Mouse (Mus musculus) stomach, embryonic 16.5 days (tissue): ENCODE measurements at regions not wholly inside any gene's neighbourhood (a gene's known extent, or its start where the extent isn't known, plus 50 kb on each side); places are given as distances from the start of the nearest gene placed in this dataset.

ENCODE experiments used
- ATAC-seq: fragments of 200-750 bp; cut with Nextera tagmentation; 2 replicates; pipeline ENCODE4 v1.8.0; 2017; ENCODE audit warnings: moderate number of reproducible peaks, moderate TSS enrichment; ENCODE audit not compliant: insufficient read depth, low FRiP score
- H3K27ac ChIP-seq: fragments of 300-500 bp; sonication (generic); 2 replicates; pipeline ENCODE4 v1.5.1; 2014; ENCODE audit warnings: low read length
- H3K27me3 ChIP-seq: fragments of 300-500 bp; sonication (generic); 2 replicates; pipeline ENCODE4 v1.6.1; 2014; ENCODE audit warnings: low read length, control low read depth, mixed read lengths; ENCODE audit not compliant: control insufficient read depth, insufficient read depth
- H3K36me3 ChIP-seq: fragments of 300-500 bp; sonication (generic); 2 replicates; pipeline ENCODE4 v1.6.1; 2014; ENCODE audit warnings: low read length; ENCODE audit not compliant: control insufficient read depth, insufficient read depth
- H3K4me1 ChIP-seq: fragments of 300-500 bp; sonication (generic); 2 replicates; pipeline ENCODE4 v1.6.1; 2014; ENCODE audit warnings: low read length, control low read depth, mixed read lengths; ENCODE audit not compliant: control insufficient read depth, insufficient read depth
- H3K4me2 ChIP-seq: fragments of 300-500 bp; sonication (generic); 2 replicates; pipeline ENCODE4 v1.6.1; 2014; ENCODE audit warnings: low read depth, low read length, mixed read lengths
- H3K4me3 ChIP-seq: fragments of 300-500 bp; sonication (generic); replicated peaks from 2 replicates; pipeline ENCODE4 v1.5.1; 2014; ENCODE audit warnings: mild to moderate bottlenecking, low read length
- H3K9ac ChIP-seq: fragments of 300-500 bp; sonication (generic); 2 replicates; pipeline ENCODE4 v1.6.1; 2014; ENCODE audit warnings: low read length
- H3K9me3 ChIP-seq: fragments of 300-500 bp; sonication (generic); replicated peaks from 2 replicates; pipeline ENCODE4 v1.6.1; 2016; ENCODE audit warnings: low read length, control low read depth; ENCODE audit not compliant: control insufficient read depth
- WGBS: fragments of 180-500 bp; shearing (Covaris S2); extraction: QIAGEN DNeasy Blood & Tissue Kit; methylation state at CpG from one replicate; pipeline ENCODE4 v1.1.7; 2014; 5-methylcytosine and 5-hydroxymethylcytosine counted together

DNA sequence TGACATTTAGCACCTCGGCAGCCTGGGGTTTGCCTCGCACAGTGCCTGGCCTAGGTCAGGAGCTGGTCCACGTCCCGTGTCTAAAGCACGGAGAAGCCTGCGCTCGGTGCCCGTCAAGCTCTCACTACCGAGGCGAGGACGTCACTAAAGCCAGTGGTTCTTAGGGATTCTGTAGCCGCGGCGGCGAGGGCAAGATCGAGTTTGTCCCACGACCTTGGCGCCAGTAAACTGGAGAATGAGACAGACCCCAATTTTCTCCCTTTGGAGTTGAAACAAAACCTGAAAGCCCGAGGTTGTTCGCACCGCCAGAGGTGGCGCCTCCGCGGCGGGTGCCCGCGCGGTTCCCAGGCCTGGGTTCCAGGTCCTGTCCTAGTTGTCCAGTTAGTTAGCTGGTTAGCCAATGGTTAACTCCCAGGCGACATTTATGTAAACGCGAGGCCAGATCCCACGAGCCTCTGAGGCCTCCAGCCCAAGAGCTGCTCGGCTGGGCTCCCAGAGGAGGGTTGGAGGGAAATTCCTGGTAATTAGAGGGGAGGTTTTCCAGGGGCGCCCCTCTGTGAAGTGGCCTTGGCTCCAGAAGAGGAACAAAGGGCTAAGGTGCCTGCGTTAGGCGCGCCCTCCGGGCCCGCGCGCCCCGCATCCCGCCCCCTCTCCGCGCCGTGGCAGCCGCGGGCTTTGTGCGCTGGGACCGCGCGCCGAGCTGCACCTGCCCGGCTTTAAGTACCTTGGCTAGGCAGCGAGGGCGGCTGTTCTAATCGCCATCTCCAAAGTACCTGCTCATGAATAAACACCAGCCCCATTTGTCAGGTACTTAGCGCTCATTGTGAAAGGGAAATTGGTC, 74.0 kb downstream of the Rhcg start:
- under 1% methylated on average over 57 of the region's 58 CpGs for WGBS
- Histone ChIP-seq H3K27ac (no peak overlapping the region), H3K9ac (no peak overlapping the region), H3K4me2 (no peak overlapping the region), H3K4me1 (0 out of 2 replicates have a peak, but pooled peaks cover 6% of the 10 kb centered on the region), H3K4me3 (peak overlapping the region; percentile 10; the same call in 1 of the 2 replicates), H3K36me3 (no peaks in the 10 kb centered on the region), H3K9me3 (no peaks in the 10 kb centered on the region), H3K27me3 (peaks cover 94% of the 10 kb centered on the region)
- ATAC-seq, result no peak

DNA sequence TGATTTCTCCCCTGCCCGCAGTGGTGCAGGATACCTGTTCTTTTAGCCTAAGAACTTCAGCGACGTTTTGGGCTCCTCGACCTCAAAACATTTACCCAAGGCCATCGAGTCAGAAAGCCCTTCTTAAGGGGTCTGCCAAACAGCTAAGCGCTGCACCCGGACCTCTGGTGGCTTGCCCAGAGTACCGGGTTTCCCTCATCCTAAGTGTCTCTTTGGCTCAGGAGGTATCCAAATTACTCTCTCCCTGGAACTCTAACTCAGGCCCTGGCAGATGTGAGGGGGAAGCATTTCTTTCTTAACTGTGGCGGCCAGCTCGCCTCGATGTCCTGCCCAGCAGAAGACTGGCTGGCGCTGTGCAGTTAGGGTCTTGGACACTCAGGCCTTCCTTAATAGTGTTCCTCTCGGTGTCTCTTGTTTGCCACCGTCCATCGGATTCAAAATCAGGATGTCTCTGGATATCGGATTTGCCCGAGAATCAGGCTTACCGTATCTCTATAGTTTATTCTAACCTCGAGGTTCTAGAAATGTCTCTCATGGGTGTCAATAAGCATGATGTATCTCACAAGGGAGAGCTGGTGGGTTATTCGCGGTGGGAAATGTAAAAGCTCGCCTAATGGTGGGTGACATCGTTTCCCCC, 75.0 kb downstream of the Rhcg start:
- Histone ChIP-seq H3K36me3 (no peaks in the 10 kb centered on the region), H3K9me3 (no peaks in the 10 kb centered on the region), H3K4me3 (no peak overlapping the region), H3K9ac (no peak overlapping the region), H3K27ac (no peak overlapping the region), H3K4me2 (no peak overlapping the region), H3K27me3 (peaks cover 94% of the 10 kb centered on the region), H3K4me1 (0 out of 2 replicates have a peak, but pooled peaks cover 6% of the 10 kb centered on the region)
- WGBS, result 3% methylated on average over 23 of the region's 23 CpGs
- ATAC-seq, result no peak

DNA sequence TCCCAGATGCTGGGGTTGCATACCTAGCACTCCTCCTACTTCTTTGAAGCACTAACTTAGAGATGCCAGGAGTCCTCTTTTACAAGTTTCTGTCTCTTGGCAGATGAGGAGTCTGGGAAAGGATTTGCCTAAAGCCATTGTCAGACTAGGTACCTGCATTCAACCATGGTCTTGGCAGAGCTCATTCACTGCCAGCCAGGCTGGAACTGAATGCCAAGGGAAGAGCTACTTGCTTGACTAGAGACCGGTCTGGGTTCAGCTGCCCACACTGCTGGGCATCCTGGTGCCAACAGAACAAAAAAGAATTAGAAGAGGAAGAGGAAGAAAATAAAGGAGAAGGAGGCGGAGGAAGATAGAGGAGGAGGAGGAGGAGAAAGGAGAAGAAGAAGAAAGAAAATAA, 74.1 kb upstream of the Polg start:
- Histone ChIP-seq H3K9me3 (no peaks in the 10 kb centered on the region), H3K4me1 (peaks cover 18% of the 10 kb centered on the region), H3K36me3 (no peaks in the 10 kb centered on the region), H3K27ac (no peak overlapping the region), H3K9ac (no peak overlapping the region), H3K27me3 (peaks cover 94% of the 10 kb centered on the region), H3K4me2 (no peak overlapping the region), H3K4me3 (no peak overlapping the region)
- 23% methylated on average over 2 of the region's 2 CpGs for WGBS
- ATAC-seq, result no peak

DNA sequence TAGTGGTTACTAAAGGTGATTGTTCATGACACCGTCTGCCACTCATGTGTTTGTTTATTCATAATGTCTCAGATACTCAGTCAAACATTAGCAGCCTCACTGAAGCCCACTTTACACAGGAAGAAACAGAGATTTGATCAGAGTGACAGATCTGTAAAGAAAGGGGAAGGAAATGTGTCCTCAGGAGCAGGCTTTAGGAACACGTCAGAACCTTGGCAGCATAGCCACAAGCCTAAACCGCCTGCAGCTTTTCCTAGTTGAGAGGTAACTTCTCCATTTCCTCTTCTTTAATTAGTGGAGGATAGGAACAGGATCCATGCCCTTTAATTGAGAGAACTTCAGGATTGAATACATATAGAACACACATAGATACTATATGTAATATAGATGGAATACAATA, 73.3 kb upstream of the Polg start:
- WGBS, result 3% methylated on average over 3 of the region's 3 CpGs
- no peak for ATAC-seq
- no peak overlapping the region for H3K27ac ChIP-seq

DNA sequence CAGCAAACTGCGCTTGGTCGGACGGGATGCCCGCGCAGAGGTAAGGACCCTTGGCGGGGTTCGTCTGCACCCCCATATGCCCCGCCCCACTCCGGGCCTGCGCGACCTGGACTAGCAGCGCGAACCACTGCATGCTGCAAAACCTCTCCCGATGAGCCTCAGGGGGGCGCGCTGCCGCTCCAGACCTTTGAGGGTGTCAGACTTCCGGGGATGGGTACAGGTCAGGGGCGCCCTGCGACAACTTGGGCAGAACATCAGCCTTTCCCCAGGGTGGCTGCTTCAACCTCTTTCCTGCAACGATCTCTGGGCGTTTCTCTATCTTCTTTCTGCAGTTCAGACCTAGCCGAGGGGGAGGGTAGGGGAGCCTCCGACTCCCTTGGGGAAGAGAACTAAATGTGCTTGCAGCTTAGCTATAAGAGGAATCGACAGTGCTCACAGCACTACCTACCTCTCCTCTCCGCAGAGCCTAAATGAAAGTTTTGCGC, 70.0 kb upstream of the Polg start:
- Histone ChIP-seq H3K4me3 (peak overlapping the region; percentile 37), H3K27me3 (peaks cover 94% of the 10 kb centered on the region), H3K27ac (no peak overlapping the region), H3K4me1 (peaks cover 15% of the 10 kb centered on the region), H3K9ac (no peak overlapping the region), H3K9me3 (no peaks in the 10 kb centered on the region), H3K4me2 (peak overlapping the region; percentile 59), H3K36me3 (no peaks in the 10 kb centered on the region)
- peak; percentile 53; the same call in 1 of the 2 replicates for ATAC-seq
- WGBS, result 2% methylated on average over 27 of the region's 27 CpGs

More for the DNA sequence above, 73.3 kb upstream of the Polg start:
- no peaks in the 10 kb centered on the region for H3K36me3 ChIP-seq
- H3K4me2 ChIP-seq, result no peak overlapping the region
- no peak overlapping the region for H3K4me3 ChIP-seq
- H3K27me3 ChIP-seq, result peaks cover 94% of the 10 kb centered on the region
- no peaks in the 10 kb centered on the region for H3K9me3 ChIP-seq
- no peak overlapping the region for H3K9ac ChIP-seq
- H3K4me1 ChIP-seq, result peaks cover 18% of the 10 kb centered on the region

DNA sequence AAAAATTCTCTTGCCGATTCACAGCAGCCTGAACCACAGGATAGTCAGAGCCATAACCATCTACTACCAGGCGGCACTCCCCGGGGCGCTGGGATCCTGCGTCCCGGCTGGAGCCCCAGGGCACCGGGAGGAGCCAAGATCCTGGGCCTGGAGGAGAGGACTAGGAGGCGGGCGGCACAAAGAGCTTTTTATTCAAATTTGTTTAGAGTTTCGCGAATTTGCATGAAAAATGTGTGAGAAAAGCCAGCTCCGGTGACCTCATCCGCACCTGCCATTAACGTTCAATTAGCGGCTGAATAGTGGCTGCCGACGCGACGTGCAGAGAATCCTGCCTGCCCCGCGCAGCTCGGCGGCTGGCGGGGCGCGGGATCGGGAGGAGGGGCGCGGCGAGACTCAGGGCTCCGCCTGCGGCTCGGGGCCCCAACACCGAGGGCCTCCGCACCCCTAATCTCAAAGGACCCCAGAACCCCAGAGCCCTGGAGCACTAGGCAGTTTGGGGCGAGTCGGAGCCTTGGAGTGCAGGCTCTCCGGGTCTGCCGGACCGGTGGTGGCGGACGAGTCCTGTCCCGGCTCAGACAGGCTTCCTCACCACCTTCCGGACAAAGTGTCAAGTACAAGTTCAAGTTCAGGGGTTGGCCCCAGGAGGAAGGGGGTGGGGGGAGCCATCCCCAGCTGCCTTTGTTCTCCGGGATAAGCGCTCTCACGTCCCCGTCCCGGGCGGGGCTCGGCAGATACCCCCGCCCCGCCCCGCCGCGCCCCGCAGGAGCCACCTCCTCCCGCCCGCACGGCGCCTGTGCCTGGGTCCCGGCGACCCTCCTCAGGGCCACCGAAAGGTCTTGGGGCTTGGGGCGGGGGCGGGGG, 69.3 kb upstream of the Polg start:
- peak overlapping the region; percentile 59 for H3K4me2 ChIP-seq
- no peak overlapping the region; the same call in 1 of the 2 replicates for H3K9ac ChIP-seq
- no peak overlapping the region for H3K27ac ChIP-seq
- no peaks in the 10 kb centered on the region for H3K36me3 ChIP-seq
- peaks cover 98% of the 10 kb centered on the region for H3K27me3 ChIP-seq
- under 1% methylated on average over 66 of the region's 66 CpGs for WGBS
- peaks cover 15% of the 10 kb centered on the region for H3K4me1 ChIP-seq
- ATAC-seq, result peak; percentile 25; the same call in 1 of the 2 replicates
- no peaks in the 10 kb centered on the region for H3K9me3 ChIP-seq
- peak overlapping the region; percentile 37 for H3K4me3 ChIP-seq

DNA sequence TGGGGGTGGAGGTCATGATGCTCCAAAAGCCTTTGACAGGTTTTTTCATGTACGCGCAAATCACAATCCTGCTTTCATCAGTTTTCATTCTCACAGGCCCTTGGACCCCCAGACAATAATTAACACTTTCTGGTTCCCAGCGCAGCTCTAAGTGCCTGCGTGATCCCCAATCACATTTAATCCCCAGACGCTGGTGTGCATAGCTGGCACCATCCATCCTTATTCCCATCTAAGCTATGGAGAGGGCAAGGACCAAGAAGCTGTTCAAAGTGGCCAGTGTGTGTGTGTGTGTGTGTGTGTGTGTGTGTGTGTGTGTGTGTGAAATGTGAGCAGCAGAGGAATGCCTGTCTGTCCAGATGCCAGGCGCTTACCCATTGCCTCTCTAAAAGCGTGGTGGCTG, 68.7 kb upstream of the Polg start:
- no peak overlapping the region for H3K4me3 ChIP-seq
- no peak overlapping the region for H3K9ac ChIP-seq
- peaks cover 15% of the 10 kb centered on the region for H3K4me1 ChIP-seq
- no peak overlapping the region for H3K27ac ChIP-seq
- H3K36me3 ChIP-seq, result no peaks in the 10 kb centered on the region
- H3K9me3 ChIP-seq, result no peaks in the 10 kb centered on the region
- WGBS, result 12% methylated on average over 7 of the region's 7 CpGs
- no peak overlapping the region for H3K4me2 ChIP-seq
- H3K27me3 ChIP-seq, result peaks cover 97% of the 10 kb centered on the region
- no peak for ATAC-seq

DNA sequence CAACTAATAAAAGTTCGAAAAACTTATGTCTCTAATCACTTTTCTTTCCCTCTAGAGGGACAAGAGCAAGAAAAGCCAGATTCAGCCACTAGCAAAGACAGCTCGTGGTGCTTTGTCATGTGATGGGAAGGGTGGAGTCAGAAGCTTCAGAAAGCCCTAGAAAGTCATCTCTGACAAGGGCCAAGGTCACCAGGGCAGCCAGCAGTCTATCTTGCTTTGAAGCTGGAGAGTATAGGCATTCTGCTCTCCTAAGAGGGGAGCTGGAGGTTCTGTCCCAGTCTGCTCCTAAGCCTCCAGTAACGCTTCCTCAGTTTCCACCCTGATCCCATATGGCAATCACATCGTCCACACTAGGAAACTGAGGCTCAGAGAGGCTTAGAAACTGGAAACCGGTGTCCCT, 68.2 kb upstream of the Polg start:
- no peak for ATAC-seq
- Histone ChIP-seq H3K9me3 (no peaks in the 10 kb centered on the region), H3K27me3 (peaks cover 97% of the 10 kb centered on the region), H3K4me1 (peaks cover 15% of the 10 kb centered on the region), H3K4me3 (no peak overlapping the region), H3K27ac (no peak overlapping the region), H3K4me2 (no peak overlapping the region), H3K36me3 (no peaks in the 10 kb centered on the region), H3K9ac (no peak overlapping the region)
- whole genome bisulfite sequencing, result 9% methylated on average over 5 of the region's 5 CpGs
